Mouse (Mus musculus) layer of hippocampus, postnatal 36 days (tissue): ENCODE measurements around the gene Col15a1. TPM values are rescaled to one million over a fixed set of nuclear protein-coding genes. Genes with fewer than 3 reads are reported as not detected.

Source experiments
- DNase-seq, 2 experiments: peaks; one replicate each; pipeline ENCODE4 v3.0.0; 2022
- total RNA-seq, 2 experiments: library from RNA; stranded (reverse); gene quantifications; 2 replicates each; pipeline ENCODE4 v1.2.3; 2021

Gene Col15a1
- total RNA-seq, 2 experiments from 2014 or later: 5.6 to 7.8 TPM

- peak; percentile 56 to 70 for DNase-seq
These were observed 144.2 kb downstream of the Col15a1 start for GRCm38 (mm10) chr4:47352061-47352661.

GRCm38 (mm10) chr4:47352803-47353388 is 144.9 kb downstream of the Col15a1 start, which contains the start of gene Tgfbr1:
TSS of gene Tgfbr1 (plus strand) at chr4:47353222.
- peak; percentile 95 to 96 for DNase-seq

DNA sequence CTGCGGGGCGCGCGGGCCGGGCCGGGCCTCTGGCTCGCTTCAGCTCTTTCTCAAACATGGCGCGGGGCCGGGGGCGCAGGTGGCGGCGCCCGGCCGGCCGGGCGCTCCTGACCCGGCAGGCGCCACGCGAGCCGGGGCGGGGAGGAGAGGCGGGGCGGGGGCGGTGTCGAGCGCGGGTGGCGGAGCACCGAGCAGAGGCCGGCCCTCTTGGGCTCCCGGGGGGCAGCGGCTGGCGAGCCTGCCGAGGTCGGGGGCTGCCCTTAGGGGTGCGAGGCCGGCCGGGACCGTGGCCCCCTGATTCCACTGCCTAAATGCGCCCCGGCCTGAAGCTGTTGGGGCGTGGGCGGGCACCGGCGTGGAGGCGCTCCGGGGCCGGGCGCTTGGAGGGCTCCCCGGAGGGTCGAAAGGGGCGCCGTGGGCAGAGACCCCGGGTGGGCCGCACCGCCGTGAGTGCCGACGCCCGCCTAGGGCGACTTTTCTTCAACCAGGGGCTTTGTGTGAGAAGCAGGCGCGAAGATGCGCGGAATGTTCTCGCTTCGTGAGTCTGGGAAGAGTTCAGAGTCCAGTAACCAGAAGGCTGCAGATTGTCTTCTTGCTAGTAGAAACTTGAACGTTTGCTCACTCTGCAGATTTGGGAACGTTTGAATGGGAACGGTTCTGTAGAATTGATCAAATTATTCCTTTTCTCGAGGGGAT is 145.6 kb downstream of the Col15a1 start:
- DNase-seq: peak; percentile 33 to 38

GRCm38 (mm10) chr4:47354304-47354703 is 146.3 kb downstream of the Col15a1 start:
- no peak for DNase-seq

DNA sequence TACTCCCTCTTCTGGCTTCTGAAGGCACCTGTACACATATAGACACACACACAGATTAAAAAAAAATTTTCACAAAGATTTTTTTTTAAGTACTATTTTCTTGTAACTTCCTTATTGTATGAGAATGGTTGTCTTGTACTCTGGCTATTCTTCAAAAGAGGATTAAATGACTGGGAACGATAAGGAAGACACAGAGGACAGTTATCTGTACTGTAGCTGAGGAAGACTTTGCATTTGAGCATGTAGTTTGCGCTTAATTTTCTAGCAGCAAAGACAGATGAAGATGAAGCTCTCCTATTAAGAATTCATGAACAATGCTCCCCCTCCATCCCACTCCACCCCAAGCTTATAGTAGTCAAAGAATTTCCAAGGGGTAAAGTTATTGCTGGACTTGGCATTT is 154.7 kb downstream of the Col15a1 start:
- DNase-seq: no peak

Other genes with a start within 250 kb of the Col15a1 start
- gene Gabbr2, start 216.3 kb upstream of the Col15a1 start, total RNA-seq: 100 to 1,000 TPM; 205 to 211 TPM
- gene Anks6, start 150.7 kb upstream of the Col15a1 start, total RNA-seq: 10 to 100 TPM; 22.3 to 26.1 TPM
- gene Galnt12, start 116.3 kb upstream of the Col15a1 start, total RNA-seq: 1 to 10 TPM; 1.2 TPM
- gene Tgfbr1, start 145.1 kb downstream of the Col15a1 start, total RNA-seq: 10 to 100 TPM; 25.3 to 25.9 TPM